Mouse (Mus musculus) fat pad, adult 2 months (tissue): Measurements from ENCODE around the gene Ncdn.

ENCODE experiments used
- DNase-seq: peaks from one replicate; pipeline ENCODE4 v3.0.0-alpha.2; 2011; ENCODE audit warnings: low read depth, low spot score; ENCODE audit errors: extremely low read depth

Ncdn gene

GRCm38 (mm10) chr4:126732531-126733380 lies 20.5 kb downstream of the Ncdn start:
- no peak for DNase-seq

- no peak for DNase-seq
These were observed 21.1 kb downstream of the Ncdn start for GRCm38 (mm10) chr4:126732111-126732510.

GRCm38 (mm10) chr4:126707439-126707826 lies 45.8 kb downstream of the Ncdn start:
- DNase-seq, result no peak

- no peak for DNase-seq
These were observed 46.4 kb downstream of the Ncdn start for GRCm38 (mm10) chr4:126706630-126707438.

- DNase-seq, result no peak
These were observed 56.3 kb downstream of the Ncdn start for GRCm38 (mm10) chr4:126696908-126697307.
